Mouse (Mus musculus) olfactory bulb, adult 2 months (tissue): ENCODE results near the gene Ppp1r18.

ENCODE experiments used
- CTCF ChIP-seq: fragments of 200-500 bp; IDR thresholded peaks from 2 replicates; pipeline ENCODE4 v1.5.1; 2012; ENCODE audit warnings: low read depth, mild to moderate bottlenecking, low read length, moderate library complexity; ENCODE audit not compliant: insufficient read depth
- POLR2A ChIP-seq: fragments of 200-500 bp; IDR thresholded peaks from 2 replicates; pipeline ENCODE4 v1.6.1; 2012; ENCODE audit warnings: mild to moderate bottlenecking, low read depth, low read length, moderate library complexity; ENCODE audit not compliant: insufficient read depth

GRCm38 (mm10) chr17:35824402-35824801 lies 41.0 kb upstream of the Ppp1r18 start:
- TF ChIP-seq CTCF = no peak
- TF ChIP-seq POLR2A = no peak
